Mouse (Mus musculus): ENCODE measurements around the gene Gpr156. TPM values are rescaled to one million over a fixed set of nuclear protein-coding genes. Genes with fewer than 3 reads are reported as not detected.

Gpr156 gene
- polyA plus RNA-seq, 1 experiment from 2014 or later, result 0.07 TPM

- Histone ChIP-seq H3K27me3 (ENCODE audit: control insufficient read depth, insufficient read depth, low read length) (no peaks in the 10 kb centered on the region), H3K27ac (replicated peaks) (no peak overlapping the region), H3K4me1 (replicated peaks; ENCODE audit: control insufficient read depth, insufficient read depth) (no peaks in the 10 kb centered on the region), H3K36me3 (ENCODE audit: control insufficient read depth, insufficient read depth, low read length) (peaks cover 8% of the 10 kb centered on the region; the same call in 1 of the 2 replicates), H3K4me2 (replicated peaks; ENCODE audit: low read depth) (no peak overlapping the region), H3K9ac (ENCODE audit: low read length) (no peak overlapping the region), H3K4me3 (ENCODE audit: low read depth, low read length) (no peak overlapping the region), H3K9me3 (ENCODE audit: control insufficient read depth, low read length) (no peaks in the 10 kb centered on the region)
- TF ChIP-seq CTCF (IDR thresholded peaks at IDR 0.05; ENCODE audit: low read depth), result no peak
- no peak for TF ChIP-seq EP300 (optimal IDR thresholded peaks at IDR 0.05)
- 66% methylated on average over 2 of the region's 2 CpGs for WGBS
- ATAC-seq (ENCODE audit: low FRiP score, low TSS enrichment), result no peak
- peak; percentile 12 for DNase-seq (ENCODE audit: low spot score)
These were observed 35.1 kb upstream of the Gpr156 start for GRCm38 (mm10) chr16:37881168-37881567.

- H3K36me3 ChIP-seq (ENCODE audit: control insufficient read depth, insufficient read depth, low read length), result no peaks in the 10 kb centered on the region
- H3K4me3 ChIP-seq (ENCODE audit: low read depth, low read length), result no peak overlapping the region
- 85% methylated on average over 3 of the region's 3 CpGs for WGBS
- no peak overlapping the region for H3K4me2 ChIP-seq (replicated peaks; ENCODE audit: low read depth)
- no peak overlapping the region for H3K27ac ChIP-seq (replicated peaks)
- DNase-seq (ENCODE audit: low spot score) (no peak), ATAC-seq (ENCODE audit: low FRiP score, low TSS enrichment) (no peak)
- H3K9ac ChIP-seq (ENCODE audit: low read length), result no peak overlapping the region
- no peaks in the 10 kb centered on the region for H3K27me3 ChIP-seq (ENCODE audit: control insufficient read depth, insufficient read depth, low read length)
- no peaks in the 10 kb centered on the region for H3K4me1 ChIP-seq (replicated peaks; ENCODE audit: control insufficient read depth, insufficient read depth)
- no peak for TF ChIP-seq EP300 (optimal IDR thresholded peaks at IDR 0.05)
- TF ChIP-seq CTCF (IDR thresholded peaks at IDR 0.05; ENCODE audit: low read depth), result no peak
- H3K9me3 ChIP-seq (ENCODE audit: control insufficient read depth, low read length), result no peaks in the 10 kb centered on the region
These were observed 27.3 kb upstream of the Gpr156 start for GRCm38 (mm10) chr16:37888986-37889385.

- 66% methylated on average over 2 of the region's 2 CpGs for WGBS
- no peak for TF ChIP-seq CTCF (IDR thresholded peaks at IDR 0.05; ENCODE audit: low read depth)
- TF ChIP-seq EP300 (optimal IDR thresholded peaks at IDR 0.05), result no peak
- H3K9me3 ChIP-seq (ENCODE audit: control insufficient read depth, low read length), result no peaks in the 10 kb centered on the region
- H3K36me3 ChIP-seq (ENCODE audit: control insufficient read depth, insufficient read depth, low read length), result no peaks in the 10 kb centered on the region
- ATAC-seq (ENCODE audit: low FRiP score, low TSS enrichment), result no peak
- no peak overlapping the region for H3K4me2 ChIP-seq (replicated peaks; ENCODE audit: low read depth)
- no peak overlapping the region for H3K4me3 ChIP-seq (ENCODE audit: low read depth, low read length)
- H3K9ac ChIP-seq (ENCODE audit: low read length), result no peak overlapping the region
- H3K27me3 ChIP-seq (ENCODE audit: control insufficient read depth, insufficient read depth, low read length), result no peaks in the 10 kb centered on the region
- no peak for DNase-seq (ENCODE audit: low spot score)
- no peaks in the 10 kb centered on the region for H3K4me1 ChIP-seq (replicated peaks; ENCODE audit: control insufficient read depth, insufficient read depth)
- no peak overlapping the region for H3K27ac ChIP-seq (replicated peaks)
These were observed 23.6 kb upstream of the Gpr156 start for GRCm38 (mm10) chr16:37892667-37893066.

- no peak for TF ChIP-seq CTCF (IDR thresholded peaks at IDR 0.05; ENCODE audit: low read depth)
- no peak for TF ChIP-seq EP300 (optimal IDR thresholded peaks at IDR 0.05)
- Histone ChIP-seq H3K36me3 (ENCODE audit: control insufficient read depth, insufficient read depth, low read length) (no peaks in the 10 kb centered on the region), H3K9ac (ENCODE audit: low read length) (no peak overlapping the region), H3K27me3 (ENCODE audit: control insufficient read depth, insufficient read depth, low read length) (no peaks in the 10 kb centered on the region), H3K9me3 (ENCODE audit: control insufficient read depth, low read length) (no peaks in the 10 kb centered on the region), H3K27ac (replicated peaks) (peak overlapping the region; percentile 13; the same call in 1 of the 2 replicates), H3K4me2 (replicated peaks; ENCODE audit: low read depth) (no peak overlapping the region), H3K4me3 (ENCODE audit: low read depth, low read length) (no peak overlapping the region), H3K4me1 (replicated peaks; ENCODE audit: control insufficient read depth, insufficient read depth) (no peaks in the 10 kb centered on the region)
- ATAC-seq (ENCODE audit: low FRiP score, low TSS enrichment), result no peak
- no peak for DNase-seq (ENCODE audit: low spot score)
- WGBS, result 41% methylated on average over 6 of the region's 6 CpGs
These were observed 22.9 kb upstream of the Gpr156 start for GRCm38 (mm10) chr16:37893381-37893780.

GRCm38 (mm10) chr16:37893942-37894341, 22.4 kb upstream of the Gpr156 start:
- Histone ChIP-seq H3K27ac (replicated peaks) (no peak overlapping the region), H3K9me3 (ENCODE audit: control insufficient read depth, low read length) (no peaks in the 10 kb centered on the region), H3K4me1 (replicated peaks; ENCODE audit: control insufficient read depth, insufficient read depth) (no peaks in the 10 kb centered on the region), H3K9ac (ENCODE audit: low read length) (no peak overlapping the region), H3K27me3 (ENCODE audit: control insufficient read depth, insufficient read depth, low read length) (no peaks in the 10 kb centered on the region), H3K36me3 (ENCODE audit: control insufficient read depth, insufficient read depth, low read length) (no peaks in the 10 kb centered on the region), H3K4me2 (replicated peaks; ENCODE audit: low read depth) (no peak overlapping the region), H3K4me3 (ENCODE audit: low read depth, low read length) (no peak overlapping the region)
- WGBS, result 58% methylated on average over 2 of the region's 2 CpGs
- TF ChIP-seq EP300 (optimal IDR thresholded peaks at IDR 0.05), result no peak
- no peak for TF ChIP-seq CTCF (IDR thresholded peaks at IDR 0.05; ENCODE audit: low read depth)
- DNase-seq (ENCODE audit: low spot score) (peak; percentile 29), ATAC-seq (ENCODE audit: low FRiP score, low TSS enrichment) (peak; percentile 91)

- Histone ChIP-seq H3K36me3 (ENCODE audit: control insufficient read depth, insufficient read depth, low read length) (no peaks in the 10 kb centered on the region), H3K4me3 (ENCODE audit: low read depth, low read length) (no peak overlapping the region), H3K27me3 (ENCODE audit: control insufficient read depth, insufficient read depth, low read length) (no peaks in the 10 kb centered on the region), H3K9ac (ENCODE audit: low read length) (no peak overlapping the region), H3K4me2 (replicated peaks; ENCODE audit: low read depth) (no peak overlapping the region), H3K4me1 (replicated peaks; ENCODE audit: control insufficient read depth, insufficient read depth) (no peaks in the 10 kb centered on the region), H3K9me3 (ENCODE audit: control insufficient read depth, low read length) (no peaks in the 10 kb centered on the region), H3K27ac (replicated peaks) (no peak overlapping the region)
- no peak for TF ChIP-seq EP300 (optimal IDR thresholded peaks at IDR 0.05)
- no peak for TF ChIP-seq CTCF (IDR thresholded peaks at IDR 0.05; ENCODE audit: low read depth)
- ATAC-seq (ENCODE audit: low FRiP score, low TSS enrichment), result no peak
- no peak for DNase-seq (ENCODE audit: low spot score)
- 83% methylated on average over 5 of the region's 5 CpGs for WGBS
These were observed 17.5 kb upstream of the Gpr156 start for GRCm38 (mm10) chr16:37898790-37899189.
